Mouse (Mus musculus): ENCODE data around the gene Rnd1.

Rnd1 gene

DNA sequence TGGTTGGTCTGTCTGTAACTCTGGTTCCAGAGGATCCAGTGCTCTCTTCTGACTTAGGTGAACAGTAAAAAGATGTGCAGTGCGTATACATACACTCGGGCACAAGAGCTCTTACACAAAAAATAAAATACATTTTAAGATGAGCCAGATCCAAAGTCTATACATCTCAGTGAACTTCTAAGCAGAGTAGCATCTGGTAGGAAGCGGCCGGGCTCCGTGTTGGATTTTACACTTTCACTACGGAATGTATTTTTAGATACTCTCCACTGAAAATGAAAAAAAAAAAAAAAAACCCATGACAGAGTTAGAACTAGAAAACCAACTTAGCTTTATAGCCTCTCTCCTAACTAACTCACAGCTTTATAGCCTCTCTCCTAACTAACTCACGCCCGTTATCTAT, 3.4 kb upstream of the Rnd1 start:
- no peak for DNase-seq (ENCODE audit: extremely low spot score)

- DNase-seq (ENCODE audit: extremely low spot score), result no peak
These were observed 716 bp upstream of the Rnd1 start for GRCm38 (mm10) chr15:98677977-98678376.

- no peak for DNase-seq (ENCODE audit: extremely low spot score)
These were observed 790 bp downstream of the Rnd1 start for GRCm38 (mm10) chr15:98676471-98676870.

DNA sequence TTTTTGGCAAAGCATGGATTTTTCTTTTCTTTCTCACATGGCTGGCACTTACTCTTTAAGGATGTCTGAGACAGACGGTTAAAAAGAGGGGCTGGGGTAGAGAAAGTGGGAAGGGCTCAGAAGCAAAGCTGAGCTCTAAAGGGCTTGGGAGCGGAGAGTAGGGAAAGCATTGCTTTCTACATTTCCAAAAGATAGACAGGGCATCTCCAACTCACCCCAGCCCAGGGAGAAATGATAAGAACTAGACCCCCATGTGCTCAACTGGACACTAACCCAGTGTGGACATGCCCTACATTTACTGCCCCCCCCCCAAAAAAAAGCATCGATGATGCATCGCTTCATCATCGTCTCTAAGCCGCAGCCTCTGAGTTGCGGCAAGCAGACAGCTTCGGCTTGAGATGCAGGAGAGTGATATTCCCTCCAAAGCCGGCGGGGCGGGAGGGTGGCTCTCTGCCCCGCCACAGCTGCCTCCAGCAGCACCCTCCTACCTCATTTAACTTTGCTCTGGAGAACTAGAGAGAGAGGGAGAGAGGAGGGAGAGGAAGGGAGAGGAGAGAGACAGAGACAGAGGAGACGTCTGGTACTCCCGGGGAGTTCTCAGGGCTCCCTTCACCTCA, 1.5 kb downstream of the Rnd1 start:
- no peak for DNase-seq (ENCODE audit: extremely low spot score)

- DNase-seq (ENCODE audit: extremely low spot score), result no peak
These were observed 2.2 kb downstream of the Rnd1 start for GRCm38 (mm10) chr15:98674994-98675545.

DNA sequence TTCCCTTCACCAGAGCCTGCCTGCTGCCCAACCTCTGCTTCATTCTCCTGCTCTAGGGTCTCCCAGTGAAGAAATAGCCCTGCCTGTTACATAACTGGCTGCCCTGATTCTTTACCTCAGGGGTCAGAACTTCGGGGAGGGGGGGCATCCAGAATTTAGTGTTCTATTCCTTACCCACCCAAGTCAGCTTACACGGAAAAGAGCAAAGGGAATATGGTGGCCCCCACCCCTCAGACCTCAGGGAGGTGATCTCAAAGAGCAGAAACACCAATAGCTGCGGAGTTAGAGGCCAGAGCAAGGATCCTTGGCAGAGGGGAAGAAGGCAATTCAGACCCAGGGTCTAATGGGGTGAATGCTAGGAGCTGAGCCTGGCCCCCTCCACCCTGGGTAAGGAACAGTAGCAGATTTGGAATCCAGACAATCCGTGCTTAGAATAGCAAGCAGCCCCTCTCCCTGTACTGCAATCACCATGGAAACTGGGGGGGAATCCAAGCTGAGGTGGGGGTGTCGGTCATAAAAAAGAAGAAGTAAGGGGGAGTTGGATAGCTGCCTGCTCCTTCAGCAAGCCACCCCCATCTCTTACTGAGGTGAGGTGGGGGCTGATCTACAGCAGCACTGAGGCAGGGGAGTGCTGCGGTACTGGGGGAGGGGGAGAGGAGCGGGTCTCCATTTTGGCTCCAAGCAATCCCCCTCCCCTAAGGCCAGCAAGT, 2.8 kb downstream of the Rnd1 start:
- DNase-seq (ENCODE audit: extremely low spot score), result no peak

GRCm38 (mm10) chr15:98673732-98674131, 3.5 kb downstream of the Rnd1 start:
- no peak for DNase-seq (ENCODE audit: extremely low spot score)

DNA sequence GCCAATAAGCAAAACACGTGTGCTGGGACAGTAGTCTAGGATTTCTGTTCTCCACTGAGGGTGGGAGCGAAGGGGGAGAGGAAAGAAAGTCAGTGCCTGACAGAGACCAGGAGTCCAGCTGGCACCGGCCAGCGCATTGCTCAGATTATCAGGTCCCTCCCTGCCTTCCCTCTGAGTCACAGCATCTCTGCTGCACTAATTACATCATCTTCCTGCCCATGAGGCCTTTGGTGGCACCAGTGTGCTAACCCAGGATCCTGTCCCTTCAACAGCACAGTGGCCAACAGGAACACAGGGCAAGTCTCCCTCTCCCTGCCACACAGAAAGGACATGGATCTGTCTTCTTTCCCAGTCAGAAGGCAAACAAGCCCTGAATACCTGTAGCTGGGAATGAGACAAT, 4.7 kb downstream of the Rnd1 start:
- DNase-seq (ENCODE audit: extremely low spot score), result no peak

DNA sequence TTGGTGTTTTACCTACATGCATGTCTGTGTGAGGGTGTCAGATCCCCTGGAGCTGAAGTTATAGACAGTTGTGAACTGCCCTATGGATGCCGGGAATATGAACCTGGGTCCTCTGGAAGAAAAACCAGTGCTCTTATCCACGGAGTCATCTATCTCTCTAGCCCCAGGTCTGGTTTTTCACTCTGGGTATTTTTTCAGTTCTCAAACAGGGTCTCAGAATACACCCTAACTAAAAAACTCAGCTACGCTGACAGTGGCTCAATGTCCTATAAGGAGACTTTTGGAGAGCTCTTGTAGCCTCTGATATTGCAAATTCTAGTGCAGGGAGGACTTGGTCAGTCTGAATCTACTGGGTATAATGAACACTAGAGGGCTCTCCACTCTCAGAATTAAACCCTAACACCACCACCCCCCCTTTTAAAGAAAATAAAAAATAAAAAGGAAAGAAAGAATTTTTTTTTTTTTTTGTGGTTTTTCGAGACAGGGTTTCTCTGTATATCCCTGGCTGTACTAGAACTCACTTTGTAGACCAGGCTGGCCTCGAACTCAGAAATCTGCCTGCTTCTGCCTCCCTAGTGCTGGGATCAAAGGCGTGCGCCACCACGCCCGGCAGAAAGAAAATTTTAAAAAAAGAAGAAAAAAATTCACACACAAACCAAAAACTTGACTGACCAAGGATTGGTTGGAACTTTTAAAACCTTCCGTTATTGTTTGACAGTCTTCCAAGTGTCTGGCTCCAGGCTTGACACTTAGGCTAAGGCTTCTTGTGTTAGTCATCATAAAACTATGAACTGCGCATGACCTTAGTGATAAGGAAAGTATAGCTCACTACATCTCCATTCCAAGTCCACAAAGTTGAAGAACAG, 13.0 kb downstream of the Rnd1 start:
- DNase-seq (ENCODE audit: extremely low spot score), result no peak

DNA sequence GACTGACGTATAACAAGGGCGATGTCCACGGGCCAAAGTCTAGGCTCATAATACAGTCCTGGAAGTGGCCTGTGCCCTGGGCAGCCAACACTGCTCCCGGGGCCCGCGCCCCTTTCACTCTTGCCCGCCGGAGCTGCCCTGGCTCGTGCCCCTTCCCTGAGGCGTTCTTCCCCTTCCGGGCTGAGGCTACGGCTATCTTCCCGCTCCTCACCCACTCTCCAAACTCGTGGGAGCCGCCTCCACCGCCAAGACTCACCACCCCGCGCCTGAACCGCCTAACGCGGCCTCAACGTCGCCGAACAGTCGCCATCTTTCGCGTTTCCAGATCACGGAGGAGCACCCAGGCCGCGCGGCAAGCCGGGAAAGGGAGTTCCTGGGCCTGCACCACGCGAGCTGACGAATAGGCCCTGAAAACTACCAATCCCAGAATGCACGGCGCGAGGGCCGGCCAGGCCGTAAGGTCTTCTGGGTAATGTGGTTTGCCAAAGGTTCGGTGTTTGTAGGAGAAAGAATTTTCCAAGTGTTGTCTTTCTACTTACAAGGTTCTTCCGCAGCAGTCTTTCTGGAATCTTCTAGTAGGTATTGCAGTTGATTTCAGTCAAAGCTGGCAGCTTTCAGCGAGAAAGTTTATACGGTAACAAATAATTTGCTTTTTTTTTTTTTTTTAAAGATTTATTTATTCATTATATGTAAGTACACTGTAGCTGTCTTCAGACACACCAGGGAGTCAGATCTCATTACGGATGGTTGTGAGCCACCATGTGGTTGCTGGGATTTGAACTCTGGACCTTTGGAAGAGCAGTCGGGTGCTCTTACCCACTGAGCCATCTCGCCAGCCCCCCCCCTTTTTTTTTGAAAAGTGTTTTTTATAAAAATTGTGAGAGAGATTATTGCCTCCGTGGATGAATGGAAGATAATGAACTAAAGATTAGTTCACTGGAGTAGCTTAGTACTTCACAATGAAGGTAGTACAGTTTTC, 14.4 kb downstream of the Rnd1 start, which contains the start of gene Ddx23:
Gene Ddx23, minus strand, starts transcription at position 328 of the 979 bp plus-strand sequence.
- DNase-seq (ENCODE audit: extremely low spot score), result peak; percentile 94

- no peak for DNase-seq (ENCODE audit: extremely low spot score)
These were observed 15.1 kb downstream of the Rnd1 start for GRCm38 (mm10) chr15:98662198-98662566.

DNA sequence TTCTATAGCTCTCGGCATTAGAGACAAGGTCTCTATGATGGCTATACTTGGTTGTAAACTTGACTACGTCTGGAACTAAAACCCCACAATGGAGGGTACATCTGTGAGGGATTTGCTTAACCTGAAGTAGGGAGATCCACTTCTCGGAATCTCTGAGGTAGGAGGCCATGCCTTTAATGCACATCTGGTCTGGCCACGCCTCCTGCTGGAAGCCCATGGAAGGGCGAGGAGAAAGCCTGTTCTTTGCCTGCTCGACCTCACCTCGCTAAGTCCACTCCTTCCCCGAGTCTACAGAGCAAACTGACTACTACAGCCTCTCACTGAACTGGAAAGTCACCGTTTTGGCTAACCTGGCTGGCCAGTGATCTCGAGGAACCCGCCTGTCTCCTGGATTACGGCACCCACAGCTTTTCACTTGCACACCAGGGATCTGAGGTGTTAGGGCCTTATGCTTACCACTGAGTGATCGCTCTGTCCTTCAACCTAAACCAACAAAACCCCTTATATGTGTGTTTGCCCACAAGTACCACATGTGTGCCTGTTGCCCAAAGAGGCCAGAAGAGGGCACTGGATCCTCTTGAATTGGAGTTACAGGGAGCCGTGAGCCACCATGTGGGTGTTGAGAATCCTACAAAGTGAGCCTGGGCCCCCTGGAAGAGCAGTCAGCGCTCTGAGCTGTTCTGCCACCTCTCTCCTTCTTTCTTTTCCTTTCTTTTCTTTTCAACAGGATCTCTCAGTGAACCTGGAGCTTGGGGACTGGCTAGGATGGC, 20.1 kb downstream of the Rnd1 start:
- DNase-seq (ENCODE audit: extremely low spot score), result no peak

DNA sequence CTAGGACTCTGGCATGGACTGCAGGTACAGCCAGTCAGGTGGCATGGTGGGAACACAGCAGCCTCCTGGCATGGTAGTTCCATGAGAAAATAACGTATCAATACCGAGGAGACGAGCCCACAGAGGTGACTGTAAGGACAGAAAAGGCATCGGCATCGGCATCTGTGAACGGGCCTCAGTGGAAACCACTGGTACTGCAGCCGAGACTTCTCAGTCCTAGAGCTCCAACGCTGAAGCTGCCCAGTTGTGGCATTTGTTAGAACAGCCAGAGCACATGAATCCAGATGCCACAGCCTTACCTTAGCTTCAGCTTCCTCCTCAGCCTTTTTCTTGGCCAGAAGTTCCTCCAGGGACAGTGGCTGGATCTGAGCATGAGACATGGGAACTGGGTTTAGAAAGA, 25.1 kb downstream of the Rnd1 start:
- no peak for DNase-seq (ENCODE audit: extremely low spot score)

DNA sequence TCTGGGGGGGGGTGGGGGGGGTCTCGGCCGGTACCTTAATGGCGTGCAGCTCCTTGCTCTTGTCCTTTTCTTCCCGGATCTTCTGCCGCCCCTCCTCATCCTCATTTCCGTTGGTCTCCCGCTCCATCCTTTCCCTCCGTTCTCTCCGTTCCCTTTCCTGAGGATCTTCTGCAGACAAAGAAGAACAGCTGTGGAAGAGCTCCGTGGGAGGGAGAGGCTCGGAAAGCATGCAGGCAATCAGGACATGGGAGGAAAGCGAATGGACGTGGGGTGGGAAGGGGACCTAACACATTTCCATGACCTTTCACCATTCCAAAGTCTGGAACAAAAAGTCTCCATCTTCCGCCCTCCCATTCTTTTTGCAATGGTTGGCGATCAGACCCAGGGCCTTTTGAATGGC, 25.8 kb downstream of the Rnd1 start:
- no peak for DNase-seq (ENCODE audit: extremely low spot score)

DNA sequence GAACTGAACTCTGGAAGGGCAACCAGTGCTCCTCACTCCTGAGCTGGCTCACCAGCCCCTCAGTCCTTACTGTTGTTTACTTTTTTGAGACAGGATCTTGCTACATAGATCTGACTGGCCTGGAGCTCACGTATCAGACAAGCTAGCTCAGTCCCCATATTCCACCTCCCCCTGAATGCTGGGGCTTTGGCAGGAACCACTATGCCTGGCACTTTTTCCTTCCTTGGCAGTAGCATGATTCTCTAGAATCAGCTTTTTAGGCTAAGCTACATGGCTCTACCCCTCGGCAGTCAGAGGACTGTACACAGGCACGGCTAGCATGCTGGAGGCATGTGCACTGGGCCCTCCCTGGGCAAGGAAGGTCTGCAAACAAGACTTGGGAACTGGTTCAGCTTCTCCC, 29.2 kb downstream of the Rnd1 start:
- DNase-seq (ENCODE audit: extremely low spot score), result no peak

- DNase-seq (ENCODE audit: extremely low spot score), result no peak
These were observed 30.0 kb downstream of the Rnd1 start for GRCm38 (mm10) chr15:98647308-98647707.

DNA sequence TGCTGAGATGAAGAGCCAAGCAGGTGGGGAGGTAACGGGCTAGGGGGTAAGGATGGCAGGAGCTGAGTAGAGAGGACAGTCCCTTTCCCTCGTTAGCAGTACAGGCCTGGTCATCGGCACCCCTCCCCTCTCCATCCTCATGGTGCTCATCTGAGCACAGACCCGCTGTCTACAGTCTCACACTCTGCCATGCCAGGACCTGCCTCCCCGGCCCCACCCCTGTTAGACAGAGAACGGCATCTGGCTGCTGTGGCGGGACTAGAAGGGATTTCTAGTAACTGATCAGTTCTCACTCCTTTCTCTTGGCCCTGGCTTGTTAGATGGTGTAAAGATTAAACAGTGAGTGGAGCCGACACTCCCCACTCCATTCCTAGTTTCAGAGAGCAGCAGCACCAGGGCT, 30.5 kb downstream of the Rnd1 start:
- no peak for DNase-seq (ENCODE audit: extremely low spot score)

DNA sequence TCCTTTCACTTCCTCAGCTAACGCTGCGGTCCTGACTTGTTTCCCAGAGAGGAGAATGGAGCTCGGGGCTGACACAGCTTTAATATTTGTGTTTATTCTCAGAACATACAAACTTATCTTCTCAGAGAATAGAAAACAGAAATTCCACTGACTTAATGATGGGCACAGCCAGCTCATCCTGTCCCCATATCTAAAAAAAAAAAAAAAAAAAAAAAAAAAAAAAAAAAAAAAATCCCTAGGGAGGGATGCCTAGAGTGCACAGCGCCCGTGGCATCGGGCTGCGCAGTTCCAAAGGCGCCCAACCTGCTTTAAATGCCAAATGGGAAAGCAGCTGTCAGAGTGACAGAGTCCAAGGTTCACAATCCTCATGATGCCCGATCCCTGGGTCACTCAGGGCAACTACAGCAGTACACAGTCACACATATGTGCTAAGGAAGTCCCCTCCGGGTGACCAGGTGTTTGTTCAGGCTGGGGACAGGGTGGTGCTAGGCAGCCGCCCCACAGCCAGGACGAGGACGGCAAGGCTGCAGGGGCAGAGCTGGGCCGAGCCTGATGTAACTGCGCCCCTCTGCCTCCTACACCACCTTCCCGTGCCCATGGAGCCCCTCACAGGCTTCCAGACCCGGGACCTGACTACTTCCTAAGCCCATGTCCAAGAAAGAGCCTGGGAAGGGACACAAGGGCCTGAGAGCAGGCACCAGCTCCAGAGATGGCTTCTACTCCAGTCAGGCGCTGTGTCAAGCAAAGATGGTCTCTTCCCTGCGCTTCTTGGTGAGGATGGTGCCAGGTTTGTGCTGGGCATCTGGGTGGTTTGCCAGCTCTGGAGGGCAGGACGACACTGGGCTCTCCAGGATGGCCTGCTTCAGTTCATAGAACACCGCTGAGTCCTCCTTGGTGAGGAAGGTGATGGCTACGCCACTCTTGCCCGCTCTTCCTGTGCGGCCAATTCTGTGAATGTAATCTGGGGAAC, 31.9 kb downstream of the Rnd1 start:
- no peak for DNase-seq (ENCODE audit: extremely low spot score)

DNA sequence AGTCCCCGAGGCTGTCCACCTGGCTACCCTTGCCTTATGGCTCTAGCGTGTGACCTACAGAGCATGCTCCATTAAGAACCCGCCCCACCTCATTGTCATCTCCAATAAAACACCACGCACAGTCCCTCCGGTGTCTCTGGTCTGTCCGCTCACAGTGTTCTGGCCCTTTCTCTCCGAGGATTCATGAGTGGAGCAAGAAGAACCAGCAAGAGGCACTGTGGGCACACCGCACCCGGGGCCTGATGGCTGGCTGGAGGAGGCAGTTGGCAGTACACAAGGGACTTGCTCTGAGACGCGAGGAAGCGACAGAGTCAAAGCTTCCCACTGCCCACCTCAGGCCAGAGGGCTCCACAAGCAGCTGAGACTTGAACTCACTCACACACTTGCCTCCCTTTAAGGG, 32.9 kb downstream of the Rnd1 start:
- DNase-seq (ENCODE audit: extremely low spot score), result no peak
